Mouse (Mus musculus) left cerebral cortex, adult 2 months (tissue): ENCODE measurements at regions not wholly inside any gene's neighbourhood (a gene's known extent, or its start where the extent isn't known, plus 50 kb on each side); places are given as distances from the start of the nearest gene placed in this dataset.

Experiments
- DNase-seq, 2 experiments: peaks; one replicate each; pipeline ENCODE4 v3.0.0; 2021 to 2022; ENCODE audit warnings: low spot score in 2 of 2, mixed read lengths in 1 of 2; ENCODE audit errors: extremely low spot score in 1 of 2
- H3K27ac ChIP-seq: fragments of 200-600 bp; 2 replicates; pipeline ENCODE4 v1.8.1; 2022
- H3K4me3 ChIP-seq: fragments of 200-600 bp; 2 replicates; pipeline ENCODE4 v1.8.1; 2022
- CTCF ChIP-seq: fragments of 200-600 bp; IDR thresholded peaks from 2 replicates; pipeline ENCODE4 v1.8.1; 2022; ENCODE audit warnings: antibody characterized with exemption, mild to moderate bottlenecking, moderate library complexity
- intact Hi-C: fragments of 180-260 bp; cut with DNase I; formaldehyde crosslinking; loops from one replicate; pipeline ENCODE4 v1.15.1; 2025

DNA sequence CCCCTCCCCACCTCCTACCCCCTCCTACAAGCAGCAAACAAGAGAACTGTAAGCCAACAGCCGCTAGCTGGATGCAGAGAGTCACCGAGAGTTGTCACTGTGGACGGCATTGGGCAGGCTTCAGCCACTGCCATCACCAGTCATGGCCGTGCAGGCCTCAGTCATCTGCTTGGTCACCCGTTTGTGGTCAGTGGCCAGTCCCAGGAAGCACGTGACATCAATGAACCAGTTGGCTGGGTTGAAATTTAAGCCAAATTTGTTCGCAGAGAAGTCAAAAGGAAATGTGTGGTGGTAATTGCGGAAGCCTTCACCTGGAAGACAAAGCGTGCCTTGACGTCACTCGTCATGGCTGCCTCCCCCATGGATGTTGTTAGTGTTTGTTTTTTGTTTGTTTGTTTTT lies 60.7 kb upstream of the Tmem150c start:
- TF ChIP-seq CTCF, result no peak
- DNase-seq, result no peak
- no peak overlapping the region for H3K4me3 ChIP-seq
- intact Hi-C loops, result no loop called here
- H3K27ac ChIP-seq, result no peak overlapping the region

DNA sequence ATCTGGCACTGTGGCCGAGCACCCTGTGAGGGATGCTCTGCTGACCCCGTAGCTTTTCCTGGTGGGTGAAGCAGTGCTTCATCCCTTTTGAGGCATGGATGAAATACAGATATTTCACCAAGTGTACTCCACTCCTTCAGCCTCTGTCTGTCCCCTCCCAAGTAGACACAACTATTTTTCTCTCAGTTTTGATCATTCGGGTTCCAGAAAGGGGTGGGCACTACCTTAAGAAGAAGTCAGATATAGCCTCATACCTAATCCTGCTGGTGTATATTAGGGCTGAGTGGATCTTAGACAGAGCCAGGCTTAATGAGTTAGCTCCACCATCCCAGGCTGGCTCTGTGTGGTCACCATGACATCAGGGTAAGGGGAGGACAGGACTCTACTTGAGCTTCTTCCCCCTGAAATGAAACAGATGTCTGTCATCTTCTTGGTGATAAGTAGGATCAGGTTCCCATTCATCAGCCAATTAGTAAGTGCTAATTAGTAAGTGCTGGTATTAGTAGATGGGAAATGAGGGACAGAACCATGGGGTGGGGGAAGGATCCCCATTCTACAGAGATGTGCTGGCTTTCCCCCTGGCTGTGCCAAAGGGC lies 58.7 kb upstream of the Tmem150c start:
- no peak for DNase-seq
- Histone ChIP-seq H3K27ac (no peak overlapping the region), H3K4me3 (no peak overlapping the region)
- intact Hi-C loops, result no loop called here
- no peak for TF ChIP-seq CTCF

DNA sequence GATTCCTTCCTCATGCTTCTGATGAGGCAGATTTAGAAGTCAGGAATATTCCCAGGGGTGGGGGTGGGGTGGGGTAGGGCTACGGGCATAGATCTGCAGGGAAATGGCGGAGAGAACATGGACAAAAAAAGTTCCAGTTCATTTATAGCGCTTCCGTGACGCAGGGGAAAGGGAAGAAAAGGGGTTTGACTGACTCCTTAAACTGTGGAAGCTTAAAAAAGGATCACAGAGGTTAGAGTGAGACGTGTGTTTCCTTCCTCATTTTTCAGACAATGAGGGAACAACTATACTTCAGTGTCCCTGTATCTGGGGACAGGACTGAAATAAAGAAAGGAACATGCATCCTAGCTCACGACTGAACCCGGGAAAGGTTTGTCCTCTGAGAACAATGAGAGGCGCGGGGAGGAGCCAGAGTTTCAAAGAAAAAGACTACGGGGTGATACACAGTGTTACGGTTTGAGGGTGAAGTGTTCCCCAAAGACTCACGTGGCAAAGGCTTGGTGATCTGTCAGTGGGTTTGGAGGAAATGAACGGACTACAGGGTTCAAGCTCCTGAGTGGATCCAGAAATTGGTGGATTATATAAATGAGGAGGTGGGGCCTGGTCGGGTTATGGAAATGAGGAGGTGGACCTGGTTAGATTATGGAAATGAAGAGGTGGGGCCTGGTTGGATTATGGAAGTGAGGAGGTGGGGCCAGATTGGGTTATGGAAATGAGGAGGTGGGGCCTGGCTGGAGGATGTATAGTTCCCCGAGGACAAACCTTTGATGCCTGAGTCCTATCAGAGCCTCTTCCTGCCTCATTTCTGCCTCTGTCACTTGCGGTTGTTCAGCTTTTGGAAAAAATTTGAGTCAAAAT lies 57.8 kb upstream of the Tmem150c start:
- H3K27ac ChIP-seq, result no peak overlapping the region

GRCm38 (mm10) chr5:100213901-100214300 lies 54.3 kb upstream of the Tmem150c start:
- TF ChIP-seq CTCF, result no peak
- no peak for DNase-seq
- intact Hi-C loops, result no loop called here
- Histone ChIP-seq H3K27ac (no peak overlapping the region), H3K4me3 (no peak overlapping the region)

More for the DNA sequence above, 57.8 kb upstream of the Tmem150c start:
- H3K4me3 ChIP-seq, result no peak overlapping the region
- intact Hi-C loops, result no loop called here
- no peak for TF ChIP-seq CTCF
- no peak for DNase-seq

DNA sequence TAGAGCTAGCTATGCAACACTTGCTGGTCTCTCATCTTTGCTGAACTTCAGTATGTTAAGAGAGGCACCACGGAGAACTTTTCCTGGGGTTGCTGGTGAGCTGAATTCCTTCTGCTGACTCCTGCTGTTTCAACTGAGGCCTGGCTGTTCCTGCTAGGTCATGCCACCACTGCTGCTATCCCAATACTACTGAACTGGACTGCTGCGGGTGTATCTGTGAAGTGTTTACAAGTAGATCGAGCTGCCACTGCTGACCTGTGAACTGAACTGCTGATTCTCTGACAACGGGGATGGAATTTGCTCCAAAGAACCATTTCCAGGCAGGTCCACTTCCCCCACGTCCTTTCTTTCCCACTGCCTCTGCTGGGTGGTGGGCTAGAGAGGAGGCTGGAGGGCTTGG lies 51.1 kb upstream of the Tmem150c start:
- H3K27ac ChIP-seq, result no peak overlapping the region
- no peak for DNase-seq
- TF ChIP-seq CTCF, result no peak
- intact Hi-C loops, result no loop called here
- no peak overlapping the region for H3K4me3 ChIP-seq
